Mouse (Mus musculus): ENCODE results near the gene Atg4a.

- TF ChIP-seq CTCF (IDR thresholded peaks at IDR 0.05; ENCODE audit: low read depth, low read length) (0 out of 2 replicates have a peak, but pooled peaks have one; percentile 11), GATA1 (IDR thresholded peaks at IDR 0.05; ENCODE audit: borderline replicate concordance, low read length) (no peak), TAL1 (conservative IDR thresholded peaks at IDR 0.05; ENCODE audit: low read depth, low read length) (no peak), GATA2 (IDR thresholded peaks at IDR 0.05; ENCODE audit: borderline replicate concordance, low read depth, low read length) (no peak)
These were observed 218.6 kb downstream of the Atg4a start for GRCm38 (mm10) chrX:141175353-141175752.
